Mouse (Mus musculus) spleen, embryonic (tissue): ENCODE results near the gene 4930470P17Rik.

Source experiments
- CTCF ChIA-PET: fragments of 350-600 bp; sonication (Branson Sonifier 250); formaldehyde crosslinking; loops from one replicate; lab custom pipeline; 2022; lab: Charles Lee

The 4930470P17Rik gene

GRCm38 (mm10) chr2:170578588-170578987, 23.2 kb downstream of the 4930470P17Rik start:
- CTCF ChIA-PET = no interaction called here

DNA sequence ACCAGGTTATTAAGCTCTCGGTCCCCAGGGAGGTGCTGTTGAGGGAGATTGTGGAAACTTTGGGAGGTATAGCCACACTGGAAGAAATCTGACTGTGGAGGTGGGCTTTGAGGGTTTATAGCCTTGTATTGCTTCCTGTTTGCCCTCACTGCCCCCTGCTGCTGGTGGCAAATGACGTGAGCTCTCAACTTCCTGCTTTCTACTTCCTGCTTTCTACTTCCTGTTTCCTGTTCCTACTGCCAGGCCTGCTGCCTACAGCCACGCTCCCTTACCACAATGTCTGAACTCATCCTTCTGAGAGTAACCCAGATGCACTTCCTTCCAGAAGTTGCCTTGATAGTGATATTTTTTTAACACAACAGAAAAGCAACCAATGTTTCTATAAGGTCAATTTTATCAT, 24.3 kb downstream of the 4930470P17Rik start:
- CTCF ChIA-PET = no interaction called here

DNA sequence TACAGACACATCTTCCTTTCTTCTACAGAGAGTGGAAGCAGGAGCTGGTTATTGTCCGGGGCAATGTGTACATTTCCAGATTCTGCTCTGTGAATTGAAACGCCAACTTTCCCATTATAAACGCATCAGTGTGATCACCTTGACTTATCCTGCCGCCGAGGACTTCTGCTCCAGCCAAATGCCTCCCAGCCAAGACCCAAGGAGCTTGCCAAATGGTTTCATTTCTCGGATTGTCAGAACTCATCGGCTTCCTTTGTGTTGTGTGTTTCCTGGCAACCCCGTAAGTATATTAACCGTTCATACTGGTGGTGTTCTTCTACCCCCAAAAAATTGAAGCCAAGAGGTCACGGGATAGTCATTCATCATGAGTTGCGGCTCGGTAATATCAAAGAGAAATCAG, 25.7 kb downstream of the 4930470P17Rik start:
- CTCF ChIA-PET = no interaction called here

GRCm38 (mm10) chr2:170564995-170565394, 36.8 kb downstream of the 4930470P17Rik start:
- CTCF ChIA-PET = no interaction called here

DNA sequence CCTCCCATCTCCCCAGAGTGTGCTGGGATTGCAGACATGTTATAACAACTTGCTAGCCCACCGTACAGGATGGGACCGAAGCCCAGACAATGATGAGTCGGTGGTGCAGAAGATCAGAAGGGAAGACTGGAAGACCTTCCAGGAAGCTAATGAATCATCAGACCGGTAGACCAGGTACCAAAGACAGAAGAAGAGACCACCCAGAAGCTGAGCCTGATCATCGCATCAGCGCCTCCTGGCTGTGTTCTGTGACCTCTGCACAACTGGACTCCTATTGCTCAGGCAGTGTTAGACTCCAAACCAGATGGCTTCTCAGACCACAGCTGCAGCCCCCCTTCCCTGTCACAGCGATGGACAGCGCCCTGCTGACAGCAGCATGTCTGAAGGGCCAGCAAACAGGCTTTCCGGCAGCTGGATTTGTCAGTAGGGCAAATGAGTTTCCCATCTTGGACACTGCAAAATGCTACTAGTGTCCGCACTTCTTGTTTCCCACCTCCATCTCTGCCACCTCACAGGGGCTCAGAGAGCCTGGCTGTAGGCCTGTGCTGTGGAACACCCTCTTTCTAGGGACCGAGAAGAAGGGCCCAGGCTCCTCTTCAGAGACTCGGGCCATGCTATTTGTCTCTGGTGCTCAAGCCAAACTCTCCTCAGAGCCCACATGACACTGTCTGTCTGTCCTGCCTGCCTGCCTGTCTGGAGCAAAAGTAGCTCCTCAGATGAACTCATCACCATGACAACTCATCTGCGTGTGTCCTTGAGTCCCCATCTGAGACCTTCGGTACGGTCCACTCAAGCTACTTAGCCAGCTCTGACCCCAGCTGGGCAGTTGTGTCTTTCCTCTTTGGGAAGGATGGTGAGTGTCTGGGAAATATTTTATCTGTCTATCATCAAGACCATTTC, 37.6 kb downstream of the 4930470P17Rik start:
- CTCF ChIA-PET = no interaction called here

GRCm38 (mm10) chr2:170552088-170552487, 49.7 kb downstream of the 4930470P17Rik start:
- CTCF ChIA-PET = no interaction called here

GRCm38 (mm10) chr2:170550240-170550639, 51.6 kb downstream of the 4930470P17Rik start:
- CTCF ChIA-PET = no interaction called here

DNA sequence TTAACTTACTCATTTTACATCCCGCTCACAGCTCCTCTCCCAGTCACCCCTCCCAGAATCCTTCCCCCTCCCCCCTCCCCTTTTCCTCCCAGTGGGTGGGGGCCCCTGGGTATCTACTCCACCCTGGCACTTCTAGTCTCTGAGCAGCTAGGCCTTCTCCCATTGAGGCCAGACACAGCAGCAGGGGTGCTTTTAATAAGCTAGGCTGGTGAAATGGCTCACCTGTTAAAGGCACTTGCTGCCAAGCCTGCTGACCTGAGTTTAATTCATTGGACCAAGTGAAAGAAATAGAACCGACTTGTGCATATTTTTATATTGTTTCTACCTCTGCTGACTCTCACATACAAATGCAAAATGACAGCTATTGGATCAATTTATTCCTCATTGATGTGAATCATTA, 52.7 kb downstream of the 4930470P17Rik start:
- CTCF ChIA-PET = interaction anchor here (0.7 kb wide), 1 partner anchor 8 kb away, joined by 3 read pairs; no protein-coding TSS in a partner anchor

GRCm38 (mm10) chr2:170548046-170548445, 53.8 kb downstream of the 4930470P17Rik start:
- CTCF ChIA-PET = no interaction called here

- CTCF ChIA-PET = no interaction called here
Observed at GRCm38 (mm10) chr2:170547526-170547925, 54.3 kb downstream of the 4930470P17Rik start.

- CTCF ChIA-PET = no interaction called here
Observed at GRCm38 (mm10) chr2:170545745-170546144, 56.1 kb downstream of the 4930470P17Rik start.

DNA sequence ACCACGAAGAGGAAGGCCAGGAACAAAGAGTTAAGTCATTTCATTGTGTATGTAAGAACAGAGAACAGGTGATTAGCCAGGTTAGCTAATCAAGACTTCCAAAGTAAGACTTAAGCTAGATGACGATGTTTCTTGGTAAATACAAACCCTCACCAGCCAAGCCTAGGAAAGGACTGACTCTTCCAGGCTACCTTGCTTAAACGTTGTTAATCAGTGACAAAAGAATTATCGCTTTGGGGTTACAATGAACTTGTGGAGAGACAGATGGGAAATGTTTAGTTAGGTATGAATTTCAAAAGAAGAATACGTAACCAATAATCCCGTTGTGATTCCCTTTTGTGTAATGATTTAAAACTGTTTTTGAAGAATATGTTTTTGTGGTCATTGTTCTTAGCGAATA, 56.9 kb downstream of the 4930470P17Rik start:
- CTCF ChIA-PET = no interaction called here

DNA sequence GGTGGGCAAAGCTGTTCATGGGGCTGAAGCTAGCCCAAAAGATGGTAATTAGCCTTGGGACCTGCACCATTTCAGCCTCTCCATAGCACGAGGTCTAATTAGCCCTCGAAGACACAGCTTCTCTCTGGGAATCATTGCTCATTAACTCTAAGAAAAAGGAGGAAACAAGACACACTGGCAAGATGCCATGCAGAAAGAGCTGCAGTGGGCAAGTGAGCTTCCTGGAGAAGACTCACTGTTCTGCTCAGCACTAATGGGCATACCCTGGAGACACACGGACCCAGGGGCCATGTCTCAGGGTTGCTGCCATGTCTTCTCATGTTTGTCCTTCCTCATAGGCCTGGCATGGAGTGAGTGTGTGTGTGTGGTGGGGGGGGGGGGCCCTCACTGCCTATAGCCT, 57.7 kb downstream of the 4930470P17Rik start:
- CTCF ChIA-PET = no interaction called here

DNA sequence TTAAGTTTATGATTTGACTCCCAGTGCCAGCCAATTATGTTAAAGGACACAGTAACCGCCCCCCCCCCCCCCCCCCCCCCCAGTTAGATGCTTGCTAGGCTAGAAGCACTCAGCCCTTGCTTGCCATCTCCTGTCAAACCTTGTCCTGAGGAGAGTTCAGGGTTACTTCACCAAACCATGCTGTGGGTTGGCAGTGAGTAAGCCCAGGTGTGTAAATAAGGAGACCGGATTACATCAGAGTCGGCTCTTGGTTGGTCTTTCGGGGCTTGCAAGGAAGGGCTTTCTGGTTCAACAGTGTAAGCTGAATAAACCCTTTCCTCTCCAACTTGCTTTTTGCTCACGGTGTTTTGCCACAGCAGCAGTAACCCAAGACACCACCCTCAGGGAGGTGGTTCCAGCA, 58.2 kb downstream of the 4930470P17Rik start:
- CTCF ChIA-PET = no interaction called here

DNA sequence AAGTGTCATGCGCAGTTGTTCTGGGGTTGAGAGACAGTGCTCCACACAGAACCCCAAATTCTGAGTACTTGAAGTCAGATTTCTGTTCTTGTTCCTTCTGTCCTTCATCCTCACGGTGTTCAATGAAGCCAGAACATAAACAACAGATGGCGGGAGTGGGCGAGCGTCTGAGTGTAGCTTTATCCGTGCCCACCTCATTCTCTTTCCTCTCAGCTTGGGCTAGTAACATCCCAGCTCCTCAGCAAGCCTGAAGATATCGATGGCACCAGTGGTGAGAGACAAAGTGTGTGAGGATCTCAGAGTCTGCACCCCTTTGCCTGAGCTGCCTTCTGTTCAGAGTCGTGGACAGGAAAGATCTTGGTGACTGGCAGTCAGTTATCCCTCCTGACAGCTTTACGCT, 62.6 kb downstream of the 4930470P17Rik start:
- CTCF ChIA-PET = no interaction called here

- CTCF ChIA-PET = no interaction called here
Observed at GRCm38 (mm10) chr2:170535841-170536240, 66.0 kb downstream of the 4930470P17Rik start.

GRCm38 (mm10) chr2:170534803-170535174, 67.0 kb downstream of the 4930470P17Rik start:
- CTCF ChIA-PET = no interaction called here

GRCm38 (mm10) chr2:170534116-170534802, 67.6 kb downstream of the 4930470P17Rik start:
- CTCF ChIA-PET = no interaction called here

DNA sequence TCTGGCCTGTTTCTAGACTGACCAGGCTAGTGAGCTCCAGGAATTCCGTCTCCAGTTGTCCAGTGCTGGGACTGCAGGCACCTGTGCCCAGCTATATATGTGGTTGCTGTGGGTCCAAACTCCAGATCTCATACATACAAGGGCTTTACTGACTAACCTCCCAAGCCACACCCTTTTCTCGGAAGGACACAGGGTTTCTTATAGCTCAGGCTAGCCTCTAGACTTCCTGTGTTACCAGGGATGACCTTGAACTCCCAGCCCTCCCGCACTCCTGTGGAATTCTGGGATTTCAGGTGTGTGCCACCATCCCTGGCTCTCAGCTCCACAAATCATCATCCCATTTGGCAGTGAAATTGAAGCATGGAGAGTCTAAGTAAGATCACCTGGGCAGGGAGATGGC, 71.6 kb downstream of the 4930470P17Rik start:
- CTCF ChIA-PET = no interaction called here

- CTCF ChIA-PET = interaction anchor here (0.7 kb wide), 1 partner anchor 17 kb away, joined by 9 read pairs; no protein-coding TSS in a partner anchor
Observed at GRCm38 (mm10) chr2:170529766-170530165, 72.1 kb downstream of the 4930470P17Rik start.
